Mouse (Mus musculus) urinary bladder, postnatal 25 days (tissue): ENCODE data around the gene Spem1.
"Not testable (repeated sequence)": the region's sequence is repeated elsewhere in the genome, so short reads cannot be mapped to it uniquely, and the experiment has no call there.

Experiments used
- DNase-seq: peaks from one replicate; pipeline ENCODE4 v3.0.0; 2022; ENCODE audit warnings: low spot score

Spem1 gene

GRCm38 (mm10) chr11:69822080-69822479, at the start of gene Spem1:
Spem1 (minus strand) TSS chr11:69822180.
- no peak for DNase-seq

GRCm38 (mm10) chr11:69870289-69871069, 48.5 kb upstream of the Spem1 start:
- no peak for DNase-seq

GRCm38 (mm10) chr11:69867335-69867734, 45.4 kb upstream of the Spem1 start:
- no peak for DNase-seq

GRCm38 (mm10) chr11:69865561-69865960, 43.6 kb upstream of the Spem1 start:
- no peak for DNase-seq

DNA sequence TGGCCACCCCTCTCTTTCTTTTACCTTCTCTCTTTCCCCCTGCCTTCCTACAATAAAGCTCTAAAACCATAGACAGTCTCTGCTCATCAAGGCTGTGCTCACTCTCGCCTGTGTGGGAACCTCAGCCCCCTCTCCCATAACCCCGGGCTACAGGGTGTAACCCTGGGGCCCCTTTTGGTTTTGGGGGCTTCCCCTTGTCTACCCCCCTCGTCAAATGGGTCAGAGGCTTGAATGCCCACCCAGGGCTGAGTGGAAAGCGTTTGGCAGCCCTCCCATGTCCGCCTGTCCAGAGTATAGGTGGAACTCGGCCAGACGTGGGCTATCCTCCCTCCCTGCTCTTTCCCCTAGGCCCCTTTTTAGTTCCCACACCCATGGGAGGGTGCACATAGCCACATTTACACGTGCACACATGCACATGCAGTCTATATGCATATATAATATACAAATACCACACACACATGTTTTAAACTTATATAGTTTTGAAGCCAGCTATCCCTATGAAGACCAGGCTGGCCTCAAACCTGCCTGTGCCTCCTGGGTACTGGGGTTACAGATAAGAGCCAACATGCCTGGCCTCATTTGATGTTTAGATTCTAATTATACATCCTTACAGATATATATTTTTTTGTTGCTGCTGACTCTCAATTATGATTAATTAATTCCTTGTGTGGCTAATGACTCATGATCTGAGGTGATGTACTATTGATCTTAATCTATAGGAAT, 42.3 kb upstream of the Spem1 start:
- DNase-seq, result no peak

- not testable (repeated sequence) for DNase-seq
Observed at GRCm38 (mm10) chr11:69863729-69864128, 41.7 kb upstream of the Spem1 start.

- no peak for DNase-seq
Observed at GRCm38 (mm10) chr11:69858113-69858998, 36.4 kb upstream of the Spem1 start, which contains the start of gene Tnk1. Tnk1 (minus strand) TSS chr11:69858730.

DNA sequence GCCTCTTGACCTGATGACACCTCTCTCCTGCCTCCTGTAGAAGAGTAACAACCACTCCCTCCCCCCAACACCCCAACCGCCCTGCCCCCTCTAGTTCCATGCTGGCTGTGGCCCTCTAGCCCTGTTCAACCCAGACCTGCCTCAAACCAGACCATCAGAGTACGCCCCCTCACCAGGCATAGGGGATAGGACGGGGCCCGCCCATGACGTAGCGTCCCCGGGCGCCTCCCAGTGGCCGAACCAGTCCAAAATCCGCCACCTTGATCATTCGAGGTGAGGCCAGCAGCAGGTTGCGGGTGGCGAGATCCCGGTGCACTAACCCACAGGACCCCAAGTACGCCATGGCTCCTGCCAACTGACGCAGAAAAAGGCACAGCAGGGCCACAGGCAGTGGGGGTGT, 33.4 kb upstream of the Spem1 start:
- no peak for DNase-seq

GRCm38 (mm10) chr11:69854680-69855079, 32.7 kb upstream of the Spem1 start:
- DNase-seq, result no peak

DNA sequence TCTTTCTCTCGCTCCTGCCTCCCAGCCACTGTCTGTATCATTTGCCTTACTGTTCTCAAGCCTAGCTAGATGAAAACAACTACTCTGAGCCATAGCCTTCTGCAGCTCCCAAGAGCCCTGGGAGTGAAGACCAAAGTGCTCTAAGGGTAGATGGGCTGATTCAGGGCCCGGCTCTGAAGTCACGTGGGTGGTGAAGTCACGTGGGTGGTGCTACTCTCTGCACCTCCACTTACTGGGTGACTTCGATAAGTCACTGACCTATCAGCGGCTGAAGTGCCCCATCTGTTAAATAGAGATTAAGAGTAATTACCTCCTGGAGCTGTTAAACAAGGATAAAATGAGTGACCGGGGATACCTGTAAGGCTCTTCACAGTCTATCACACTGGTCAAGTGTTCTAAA, 32.0 kb upstream of the Spem1 start:
- no peak for DNase-seq

DNA sequence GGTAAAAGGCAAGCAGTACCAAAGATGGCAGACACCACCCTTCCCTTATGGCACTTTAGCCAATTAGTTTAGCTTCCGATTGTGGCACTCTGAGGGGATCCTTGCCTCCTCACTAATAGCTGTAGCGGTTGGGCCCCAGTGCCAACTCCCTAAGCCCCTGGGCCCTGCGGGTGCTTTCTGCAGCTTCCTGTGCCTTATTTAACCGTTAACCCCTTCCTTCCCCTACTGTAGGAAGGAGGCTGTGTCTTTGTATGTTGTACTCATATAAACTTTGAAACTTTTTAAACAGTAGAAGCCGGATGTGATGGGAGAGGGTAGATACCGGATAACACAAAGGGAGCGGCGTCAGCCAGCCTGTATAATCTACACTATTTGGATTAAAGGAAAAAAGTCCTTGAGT, 28.8 kb upstream of the Spem1 start:
- DNase-seq, result no peak

DNA sequence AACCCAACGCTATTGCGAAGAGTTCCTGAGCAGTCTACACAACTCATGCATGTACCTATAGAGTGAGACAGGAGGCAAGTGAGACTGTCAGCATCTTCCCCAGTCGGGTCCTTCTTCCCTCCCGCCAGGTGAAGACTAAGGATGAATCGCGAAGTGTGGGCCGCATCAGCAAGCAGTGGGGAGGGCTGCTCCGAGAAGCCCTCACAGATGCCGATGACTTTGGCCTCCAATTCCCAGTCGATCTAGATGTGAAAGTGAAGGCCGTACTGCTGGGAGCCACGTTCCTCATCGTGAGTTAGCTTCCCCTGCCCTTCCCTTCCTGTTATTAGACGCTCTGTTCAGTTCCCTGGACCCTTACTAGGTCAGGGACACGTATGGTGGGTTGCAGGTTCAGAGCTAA, 27.9 kb upstream of the Spem1 start:
- DNase-seq, result no peak

DNA sequence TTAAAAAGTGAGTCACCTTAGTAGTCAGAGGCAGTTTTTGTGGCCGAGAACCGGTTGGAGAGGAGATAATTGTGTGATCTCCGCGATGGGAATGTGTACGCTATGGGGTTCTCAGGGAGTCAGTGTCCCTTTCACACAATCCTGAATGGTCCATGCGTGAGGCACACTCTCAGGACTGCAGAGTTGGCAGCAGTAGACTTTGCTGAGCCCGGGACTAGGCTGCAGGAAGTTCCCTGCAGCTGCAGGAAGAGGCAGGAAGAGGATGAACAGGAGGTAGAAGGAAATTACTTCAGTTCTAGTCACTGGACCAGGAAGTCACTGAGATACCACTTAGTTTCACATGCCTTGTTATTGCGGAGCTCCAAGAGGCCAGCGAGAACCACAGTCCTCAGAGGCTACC, 27.1 kb upstream of the Spem1 start:
- DNase-seq, result no peak

DNA sequence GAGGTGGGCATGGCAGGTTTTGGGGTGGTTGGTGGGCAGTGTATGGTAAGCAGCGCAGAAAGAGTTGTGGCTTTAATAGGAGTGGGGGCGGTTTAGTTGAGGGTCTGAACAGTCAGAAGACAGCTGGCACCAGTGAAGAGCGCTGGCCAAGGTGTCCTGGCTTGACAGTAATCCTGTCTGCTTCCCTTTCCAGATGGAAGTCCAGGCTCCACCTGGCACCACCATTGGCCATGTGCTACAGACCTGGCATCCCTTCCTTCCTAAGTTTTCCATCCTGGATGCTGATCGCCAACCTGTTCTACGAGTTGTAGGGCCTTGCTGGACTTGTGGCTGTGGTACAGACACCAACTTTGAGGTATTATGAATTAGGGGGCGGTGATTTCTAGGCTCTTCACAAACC, 26.0 kb upstream of the Spem1 start:
- DNase-seq, result no peak

- peak; percentile 61 for DNase-seq
Observed at GRCm38 (mm10) chr11:69846738-69847688, 25.0 kb upstream of the Spem1 start.

DNA sequence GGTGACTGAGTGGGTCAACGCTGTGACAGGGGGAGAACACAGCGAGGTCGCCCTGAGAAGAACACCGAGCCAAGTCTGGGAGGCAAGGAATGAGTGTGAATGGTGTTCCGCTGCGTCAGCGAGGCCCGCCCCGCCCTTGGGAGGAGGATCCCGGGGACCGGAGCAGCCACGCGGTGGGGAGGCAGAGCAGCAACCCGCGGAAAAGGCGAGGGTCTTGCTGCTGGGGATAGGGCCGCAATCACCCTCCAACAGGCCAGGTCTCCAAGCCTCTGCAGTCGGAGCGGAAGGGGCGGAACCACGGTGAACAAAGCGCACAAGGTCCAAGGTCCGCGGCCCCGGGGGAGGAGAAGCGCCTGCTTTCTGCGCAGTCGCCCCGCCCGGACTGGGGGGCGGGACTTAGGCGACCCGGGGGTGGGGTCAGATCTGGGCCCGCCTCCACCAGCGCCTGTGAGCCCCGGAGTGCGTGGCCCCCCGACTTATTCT, 24.3 kb upstream of the Spem1 start, which contains the start of gene Plscr3:
Gene Plscr3, plus strand, starts transcription at position 179 of the 483 bp plus-strand sequence.
- DNase-seq, result peak; percentile 92

- DNase-seq, result no peak
Observed at GRCm38 (mm10) chr11:69838714-69839104, 16.7 kb upstream of the Spem1 start.

- peak; percentile 84 for DNase-seq
Observed at GRCm38 (mm10) chr11:69837952-69838713, 16.2 kb upstream of the Spem1 start, which contains the start of gene Tmem256. Tmem256 (plus strand) TSS chr11:69838514.

GRCm38 (mm10) chr11:69837604-69837951, 15.6 kb upstream of the Spem1 start, which contains the start of gene Nlgn2:
Nlgn2 (minus strand) TSS chr11:69837784.
- DNase-seq, result peak; percentile 45
